10 mouse cellular contexts compared by ENCODE assay signal in the genomic region with DNA sequence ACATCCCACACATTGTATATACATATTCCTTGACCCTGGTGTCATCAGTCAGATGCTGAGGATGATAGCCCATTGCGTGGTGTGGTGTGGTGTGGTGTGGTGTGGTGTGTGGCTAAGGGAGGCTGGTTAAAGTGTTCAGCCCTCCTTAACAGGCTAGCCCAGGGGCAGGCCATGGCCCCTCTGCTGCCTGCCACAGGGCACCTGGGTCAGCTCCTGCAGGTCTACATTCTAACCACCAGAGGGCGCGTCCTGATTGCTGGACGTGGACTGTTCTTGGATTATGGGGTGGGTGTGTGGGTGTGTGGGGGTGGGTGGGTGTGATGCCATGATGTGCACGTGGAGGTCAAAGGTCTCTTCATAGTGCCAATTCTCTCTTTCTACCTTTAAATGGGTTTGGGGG. TPM values are rescaled to one million over a fixed set of nuclear protein-coding genes. Genes with fewer than 3 reads are reported as not detected.
A peak's percentile ranks its signal among the peaks of the same experiment; 100 is the strongest.
DNase-seq lines count a peak whose midpoint lies in the region; ATAC-seq and TF ChIP-seq lines count a peak whose summit lies in the region.
"Had no signal": no experiment of that assay in that cellular context is flagged by ENCODE, and none has a peak within 500 bp of the region (broad histone marks: within the 10 kb centered on the region; RNA-seq: fewer than 3 reads in every experiment).

No protein-coding gene starts in this region.

- no peak overlapping the region for H3K4me2 ChIP-seq in heart, postnatal 0 days (ENCODE audit: low read depth, low read length)
- H3K4me2 ChIP-seq in liver, embryonic 12.5 days, result no peak overlapping the region
- H3K4me2 ChIP-seq: embryonic facial prominence, embryonic 13.5 days had no signal

- WGBS in heart, postnatal 0 days, result 15% methylated on average over 5 of the region's 5 CpGs
- 9% methylated on average over 5 of the region's 5 CpGs for WGBS in liver, embryonic 12.5 days (ENCODE audit: insufficient replicate concordance)

- no peaks in the 10 kb centered on the region for H3K27me3 ChIP-seq in heart, postnatal 0 days (ENCODE audit: control insufficient read depth, insufficient read depth, low read length)
- peaks cover 8% of the 10 kb centered on the region; the same call in 1 of the 2 replicates for H3K27me3 ChIP-seq in liver, embryonic 12.5 days (replicated peaks)
- H3K27me3 ChIP-seq: embryonic facial prominence, embryonic 13.5 days had no signal

- ATAC-seq in heart, postnatal 0 days (ENCODE audit: insufficient read depth, low read depth), result peak; percentile 36; the same call in 1 of the 2 replicates
- ATAC-seq in liver, embryonic 12.5 days, result peak; percentile 31; the same call in 1 of the 2 replicates

- H3K9ac ChIP-seq in heart, postnatal 0 days (replicated peaks; ENCODE audit: low read depth, low read length), result no peak overlapping the region
- no peak overlapping the region for H3K9ac ChIP-seq in liver, embryonic 12.5 days
- H3K9ac ChIP-seq: embryonic facial prominence, embryonic 13.5 days had no signal

- H3K4me1 ChIP-seq in heart, postnatal 0 days (ENCODE audit: control insufficient read depth, insufficient read depth), result no peaks in the 10 kb centered on the region
- H3K4me1 ChIP-seq in liver, embryonic 12.5 days, result no peaks in the 10 kb centered on the region
- H3K4me1 ChIP-seq: megakaryocyte, embryonic 14.5 days had no signal

- no peaks in the 10 kb centered on the region for H3K36me3 ChIP-seq in heart, postnatal 0 days (replicated peaks; ENCODE audit: control insufficient read depth, insufficient read depth, low read length)
- no peaks in the 10 kb centered on the region for H3K36me3 ChIP-seq in liver, embryonic 12.5 days
- H3K36me3 ChIP-seq: embryonic facial prominence, embryonic 13.5 days had no signal

- intact Hi-C loops in gastrocnemius, postnatal 14 days (cut with DNase I; ENCODE audit: low total_unique reads), result no loop called here
- intact Hi-C loops in gastrocnemius, postnatal 36 days (cut with DNase I), result no loop called here

- no peak for TF ChIP-seq EP300 in heart, postnatal 0 days (IDR thresholded peaks at IDR 0.05; ENCODE audit: low read depth)

- TF ChIP-seq CTCF in heart, postnatal 0 days (IDR thresholded peaks at IDR 0.05; ENCODE audit: low read depth), result peak; percentile 87

- no peaks in the 10 kb centered on the region for H3K9me3 ChIP-seq in heart, postnatal 0 days (replicated peaks; ENCODE audit: control insufficient read depth, low read length)
- no peaks in the 10 kb centered on the region for H3K9me3 ChIP-seq in liver, embryonic 12.5 days (replicated peaks)
- H3K9me3 ChIP-seq: embryonic facial prominence, embryonic 13.5 days; megakaryocyte, embryonic 14.5 days had no signal

- no peak overlapping the region for H3K4me3 ChIP-seq in heart, postnatal 0 days (ENCODE audit: low read depth, low read length)
- H3K4me3 ChIP-seq in liver, embryonic 12.5 days, result no peak overlapping the region
- H3K4me3 ChIP-seq: embryonic facial prominence, embryonic 13.5 days; megakaryocyte, embryonic 14.5 days had no signal

- DNase-seq in gastrocnemius, postnatal 14 days, result peak; percentile 25
- no peak for DNase-seq in gastrocnemius, postnatal 36 days
- peak; percentile 22 to 39 for DNase-seq in CD8-positive naive resting alpha-beta T cell, adult 2 months (ENCODE audit: low read depth in 2 of 2, low spot score in 2 of 2)
- DNase-seq in brain, adult 2 months (ENCODE audit: low read depth, low spot score), result peak; percentile 28
- peak; percentile 41 for DNase-seq in heart, postnatal 0 days (ENCODE audit: low spot score)
- peak; percentile 76 for DNase-seq in retina, postnatal 1 day
- no peak for DNase-seq in right cerebral cortex, postnatal 4 days

- H3K27ac ChIP-seq in heart, postnatal 0 days (ENCODE audit: low read depth), result no peak overlapping the region
- H3K27ac ChIP-seq in liver, embryonic 12.5 days, result no peak overlapping the region
- H3K27ac ChIP-seq: embryonic facial prominence, embryonic 13.5 days had no signal

RNA-seq across cellular contexts. Expression of a gene that starts 18.8 kb away (rescaled TPM):
- total RNA-seq in gastrocnemius, postnatal 14 days (2021), result not detected
- total RNA-seq in gastrocnemius, postnatal 36 days (2021), result not detected
- total RNA-seq in heart, postnatal 0 days (2014; rRNA removed; ENCODE audit: low replicate concordance), result not detected in 2 replicates
- polyA plus RNA-seq in heart, postnatal 0 days (2015; fragmentation: Nextera tagmentation; extraction: Ambion mirVana), result not detected in 2 replicates
- 2.7 and 3.0 TPM in 2 replicates for polyA plus RNA-seq in liver, embryonic 12.5 days (2016; fragmentation: Nextera tagmentation; extraction: Ambion mirVana)

RNA-seq across cellular contexts. Expression of a gene that starts 25.1 kb away (rescaled TPM):
- not detected for total RNA-seq in gastrocnemius, postnatal 14 days (2021)
- total RNA-seq in gastrocnemius, postnatal 36 days (2021), result not detected
- total RNA-seq in heart, postnatal 0 days (2014; rRNA removed; ENCODE audit: low replicate concordance), result not detected in 2 replicates
- polyA plus RNA-seq in heart, postnatal 0 days (2015; fragmentation: Nextera tagmentation; extraction: Ambion mirVana), result not detected in 2 replicates
- 0.06 and 0.08 TPM in 2 replicates for polyA plus RNA-seq in liver, embryonic 12.5 days (2016; fragmentation: Nextera tagmentation; extraction: Ambion mirVana)

RNA-seq across cellular contexts. Expression of a gene that starts 37.0 kb away (rescaled TPM):
- total RNA-seq in gastrocnemius, postnatal 14 days (2021), result 10 to 100 TPM; 51.0 to 53.3 TPM
- total RNA-seq in gastrocnemius, postnatal 36 days (2021), result 10 to 100 TPM; 35.8 to 46.8 TPM
- 71.6 and 76.9 TPM in 2 replicates for total RNA-seq in heart, postnatal 0 days (2014; rRNA removed; ENCODE audit: low replicate concordance)
- 45.8 and 59.2 TPM in 2 replicates for polyA plus RNA-seq in heart, postnatal 0 days (2015; fragmentation: Nextera tagmentation; extraction: Ambion mirVana)
- polyA plus RNA-seq in liver, embryonic 12.5 days (2016; fragmentation: Nextera tagmentation; extraction: Ambion mirVana), result 168 and 174 TPM in 2 replicates

RNA-seq across cellular contexts. Expression of a gene that starts 48.8 kb away (rescaled TPM):
- total RNA-seq in gastrocnemius, postnatal 14 days (2021), result 10 to 100 TPM; 11.1 to 11.3 TPM
- 10 to 100 TPM; 13.2 to 13.4 TPM for total RNA-seq in gastrocnemius, postnatal 36 days (2021)
- total RNA-seq in heart, postnatal 0 days (2014; rRNA removed; ENCODE audit: low replicate concordance), result 15.4 and 18.5 TPM in 2 replicates
- polyA plus RNA-seq in heart, postnatal 0 days (2015; fragmentation: Nextera tagmentation; extraction: Ambion mirVana), result 28.2 and 31.3 TPM in 2 replicates
- 24.4 and 25.9 TPM in 2 replicates for polyA plus RNA-seq in liver, embryonic 12.5 days (2016; fragmentation: Nextera tagmentation; extraction: Ambion mirVana)

Comparison
In these comparisons a context has a peak if more than half of its experiments do, and no peak if none do; other contexts are left out.
1. DNase-seq: peak in gastrocnemius, postnatal 14 days (single experiment), CD8-positive naive resting alpha-beta T cell, adult 2 months (2 of 2), brain, adult 2 months (single experiment), heart, postnatal 0 days (single experiment) and retina, postnatal 1 day (single experiment); none in gastrocnemius, postnatal 36 days (0 of 2) and right cerebral cortex, postnatal 4 days (single experiment).